Mouse (Mus musculus) hindlimb bud, embryonic 11.5 days (tissue): ENCODE data around the gene Igll1.

Experiments used
- DNase-seq: peaks from one replicate; pipeline ENCODE4 v3.0.0-alpha.2; 2012; ENCODE audit warnings: low read depth, low spot score; ENCODE audit errors: extremely low spot score

Igll1 gene

DNA sequence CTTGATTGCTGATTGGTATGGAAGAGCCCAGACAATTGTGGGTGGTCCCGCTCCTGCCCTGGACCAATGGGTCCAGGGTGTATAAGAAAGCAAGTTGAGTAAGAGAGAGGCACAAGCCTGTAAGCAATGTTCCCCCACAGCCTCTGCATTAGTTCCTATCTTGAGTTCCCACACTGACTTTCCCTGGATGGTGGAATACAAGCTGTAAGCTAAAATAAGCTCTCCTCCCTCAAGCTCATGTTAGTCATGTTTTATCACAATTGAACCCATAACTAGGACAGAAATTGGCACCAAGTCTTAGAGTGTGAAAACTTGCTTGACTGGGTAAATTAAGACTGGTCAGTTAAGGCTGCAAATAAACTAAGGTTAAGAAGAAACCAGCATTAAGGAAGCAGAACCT is 8.2 kb downstream of the Igll1 start:
- no peak for DNase-seq

DNA sequence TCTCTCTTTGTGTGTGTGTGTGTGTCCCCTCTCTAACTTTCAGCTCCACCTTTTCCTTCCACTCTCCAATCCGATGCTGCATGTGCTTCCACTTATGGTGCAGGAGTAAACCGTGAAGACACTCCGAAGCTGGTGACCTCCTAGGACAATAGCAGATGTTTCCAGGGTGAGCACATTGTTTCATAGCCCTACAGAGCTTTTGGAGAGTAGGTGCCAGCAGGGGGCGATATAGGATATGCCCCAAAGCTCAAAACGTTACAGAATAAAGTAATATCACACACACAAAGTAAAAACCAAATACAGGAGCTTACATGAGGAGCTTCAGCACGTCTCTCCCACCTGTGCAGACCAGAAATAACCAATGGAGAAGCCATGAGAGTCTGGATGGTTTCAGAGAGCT is 8.9 kb downstream of the Igll1 start:
- peak; percentile 5 for DNase-seq

DNA sequence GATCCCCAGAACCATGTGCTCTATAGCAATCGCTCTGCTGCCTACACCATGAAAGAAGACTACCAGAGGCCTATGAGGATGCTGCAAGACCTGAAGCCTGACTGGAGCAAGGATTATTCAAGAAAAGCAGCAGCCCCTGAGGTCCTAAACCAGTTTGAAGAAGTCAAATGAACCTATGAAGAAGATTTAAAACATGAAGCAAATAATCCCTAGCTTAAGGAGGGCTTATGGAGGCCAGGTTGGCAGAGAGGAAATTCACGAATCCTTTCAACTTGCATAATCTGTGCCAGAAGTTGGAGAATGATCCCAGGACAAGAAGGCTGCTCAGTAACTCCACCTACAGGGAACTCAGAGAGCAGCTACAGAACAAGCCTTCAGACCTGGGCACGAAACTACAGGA is 11.4 kb downstream of the Igll1 start:
- no peak for DNase-seq

DNA sequence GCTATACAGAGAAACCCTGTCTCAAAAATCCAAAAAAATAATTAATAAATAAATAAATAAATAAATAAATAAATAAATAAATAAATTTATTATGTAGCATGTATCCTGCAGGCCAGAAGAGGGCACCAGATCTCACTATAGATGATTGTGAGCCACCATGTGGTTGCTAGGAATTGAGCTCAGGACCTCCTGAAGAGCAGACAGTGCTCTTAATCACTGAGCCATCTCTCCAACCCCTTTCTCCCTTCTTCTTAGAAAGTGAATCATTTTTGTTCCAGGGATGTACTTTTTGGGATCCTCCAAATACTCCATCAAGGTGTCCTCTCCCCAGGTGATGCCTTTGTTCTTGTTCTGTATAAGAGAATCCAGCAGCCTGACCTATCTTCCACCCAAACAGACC is 14.6 kb downstream of the Igll1 start:
- DNase-seq = no peak

DNA sequence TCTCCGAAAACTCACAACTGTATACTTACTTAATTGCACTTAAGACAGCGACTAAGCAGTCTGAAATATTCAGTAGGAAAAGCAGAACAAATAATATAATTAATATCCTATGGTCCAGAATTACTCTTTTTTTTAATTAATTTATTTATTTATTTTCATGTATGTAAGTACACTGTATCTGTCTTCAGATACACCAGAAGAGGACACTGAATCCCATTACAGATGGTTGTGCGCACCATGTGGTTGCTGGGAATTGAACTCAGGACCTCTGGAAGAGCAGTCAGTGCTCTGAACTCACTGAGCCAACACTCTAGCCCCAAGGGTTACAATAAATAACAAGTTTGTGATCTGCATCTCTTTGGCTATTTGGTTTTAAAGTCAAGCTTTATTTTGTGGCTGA is 34.1 kb downstream of the Igll1 start:
- DNase-seq = no peak

DNA sequence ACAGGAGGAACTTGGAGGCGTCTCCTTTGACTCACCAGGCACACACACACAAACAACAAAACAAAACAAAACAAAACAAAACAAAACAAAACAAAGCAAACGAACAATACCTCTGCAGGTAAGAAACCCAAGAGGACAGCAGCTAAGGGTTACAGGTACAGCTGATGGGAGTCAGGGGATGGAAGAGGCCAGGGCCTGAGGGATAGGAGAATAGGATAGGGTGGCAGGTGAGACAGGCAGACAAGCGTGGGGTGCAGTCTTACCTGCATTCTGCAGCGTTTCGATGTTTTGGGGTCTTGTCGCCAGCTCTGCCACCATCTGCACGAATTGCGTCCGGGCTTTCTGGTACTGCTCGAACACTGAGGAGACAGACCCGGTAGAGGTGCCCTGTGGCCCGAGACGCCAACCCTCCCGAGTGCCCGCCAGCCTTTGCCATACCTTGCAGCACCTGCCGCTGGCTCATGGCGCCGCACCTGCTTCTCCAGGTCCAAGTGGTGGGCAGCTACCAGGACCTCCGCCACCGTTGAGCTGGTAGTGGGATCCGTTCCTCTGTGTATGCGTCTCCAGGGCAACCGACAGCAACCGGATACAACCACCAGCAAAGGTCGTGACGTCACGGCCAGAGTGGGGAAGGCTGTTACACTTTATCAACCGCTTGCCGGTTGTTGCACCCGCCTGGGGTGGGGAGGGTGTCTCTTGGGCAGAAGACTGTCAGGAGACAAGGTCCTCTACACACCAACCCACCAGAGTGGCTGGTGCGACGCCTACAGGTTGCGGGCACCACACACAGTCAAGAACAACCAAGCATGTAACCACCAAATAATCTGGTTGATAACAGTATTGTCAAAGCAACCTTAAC is 34.8 kb downstream of the Igll1 start, which contains the start of gene Spag6l:
Gene Spag6l (minus strand): TSS at position 700 of the 859 bp plus-strand sequence.
- peak; percentile 35 for DNase-seq

DNA sequence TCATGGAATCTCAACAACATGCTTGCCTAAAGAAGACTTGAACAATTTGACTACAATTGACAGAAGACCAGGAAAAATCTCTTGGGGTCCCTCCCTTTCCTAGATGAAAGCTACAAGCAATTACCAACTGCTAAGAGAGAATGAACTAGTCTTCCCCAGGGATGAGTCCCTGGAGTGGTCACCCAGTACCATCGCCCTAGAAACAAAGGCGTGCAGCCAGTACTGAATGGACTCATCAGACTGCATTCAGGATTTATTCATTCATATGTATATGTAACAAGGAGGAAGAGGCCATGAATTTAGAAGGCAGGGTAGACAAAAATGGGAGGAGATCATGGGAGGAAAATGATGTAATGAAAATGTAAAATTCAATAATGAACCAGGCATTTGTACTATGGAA is 37.6 kb downstream of the Igll1 start:
- DNase-seq = no peak

DNA sequence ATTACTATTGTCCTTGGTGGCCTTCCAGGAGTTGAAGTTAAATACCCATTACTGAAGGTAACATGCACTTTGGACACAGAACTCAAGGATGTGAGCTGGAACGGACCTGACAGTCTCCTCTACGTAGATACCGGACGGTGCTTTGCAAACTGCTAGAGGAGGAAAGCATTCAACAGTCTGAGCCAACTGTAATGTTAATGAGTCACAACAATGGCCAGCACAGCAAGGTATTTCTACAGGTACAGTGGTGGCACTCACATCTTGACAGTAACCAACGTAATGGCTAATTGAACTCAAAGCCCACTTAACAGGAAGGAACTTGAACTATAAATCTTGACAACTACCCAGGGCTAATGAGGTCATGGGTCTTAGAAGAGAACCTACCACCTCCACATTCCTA is 38.3 kb downstream of the Igll1 start:
- no peak for DNase-seq
